Mouse (Mus musculus) midbrain, embryonic 14.5 days (tissue): ENCODE measurements around the gene Dusp9. TPM values are rescaled to one million over a fixed set of nuclear protein-coding genes. Genes with fewer than 3 reads are reported as not detected.
A peak's percentile ranks its signal among the peaks of the same experiment; 100 is the strongest.

Experiments used
- ATAC-seq: fragments of 200-750 bp; cut with Nextera tagmentation; 2 replicates; pipeline ENCODE4 v1.8.0; 2017; ENCODE audit warnings: moderate number of reproducible peaks, moderate library complexity; ENCODE audit not compliant: low FRiP score, low TSS enrichment
- DNase-seq: peaks from one replicate; pipeline ENCODE4 v3.0.0-alpha.2; 2015
- H3K27ac ChIP-seq: fragments of 300-500 bp; sonication (generic); replicated peaks from 2 replicates; pipeline ENCODE4 v1.5.1; 2014; ENCODE audit warnings: mild to moderate bottlenecking, low read depth, low read length, moderate library complexity
- H3K27me3 ChIP-seq: fragments of 300-500 bp; sonication (generic); 2 replicates; pipeline ENCODE4 v1.6.1; 2014; ENCODE audit warnings: low read length, control low read depth, mixed read lengths; ENCODE audit not compliant: control insufficient read depth, insufficient read depth
- H3K36me3 ChIP-seq: fragments of 300-500 bp; sonication (generic); 2 replicates; pipeline ENCODE4 v1.6.1; 2014; ENCODE audit warnings: low read length, control low read depth; ENCODE audit not compliant: control insufficient read depth, insufficient read depth
- H3K4me1 ChIP-seq: fragments of 300-500 bp; sonication (generic); 2 replicates; pipeline ENCODE4 v1.6.1; 2014; ENCODE audit warnings: mild to moderate bottlenecking, antibody characterized with exemption, low read length, control low read depth; ENCODE audit not compliant: control insufficient read depth, insufficient read depth
- H3K4me2 ChIP-seq: fragments of 300-500 bp; sonication (generic); 2 replicates; pipeline ENCODE4 v1.6.1; 2014; ENCODE audit warnings: mild to moderate bottlenecking, low read length, moderate library complexity
- H3K4me3 ChIP-seq: fragments of 300-500 bp; sonication (generic); replicated peaks from 2 replicates; pipeline ENCODE4 v1.5.1; 2014; ENCODE audit warnings: low read depth, low read length
- H3K9ac ChIP-seq: fragments of 300-500 bp; sonication (generic); replicated peaks from 2 replicates; pipeline ENCODE4 v1.6.1; 2014; ENCODE audit warnings: mild to moderate bottlenecking, low read length, moderate library complexity
- H3K9me3 ChIP-seq: fragments of 300-500 bp; sonication (generic); 2 replicates; pipeline ENCODE4 v1.6.1; 2016; ENCODE audit warnings: low read length, control low read depth, mixed read lengths; ENCODE audit not compliant: control insufficient read depth
- WGBS: fragments of 180-500 bp; shearing (Covaris S2); extraction: QIAGEN DNeasy Blood & Tissue Kit; methylation state at CpG from one replicate; pipeline ENCODE4 v1.1.7; 2014; 5-methylcytosine and 5-hydroxymethylcytosine counted together
- polyA plus RNA-seq: library from polyadenylated mRNA; unstranded; fragments of >200 nt; fragmentation: Nextera tagmentation; extraction: Ambion mirVana; gene quantifications from 2 replicates; pipeline ENCODE4 v1.2.1, GENCODE M21; 2014

Dusp9 gene
- polyA plus RNA-seq, 1 experiment from 2014 or later: 0.22 TPM

DNA sequence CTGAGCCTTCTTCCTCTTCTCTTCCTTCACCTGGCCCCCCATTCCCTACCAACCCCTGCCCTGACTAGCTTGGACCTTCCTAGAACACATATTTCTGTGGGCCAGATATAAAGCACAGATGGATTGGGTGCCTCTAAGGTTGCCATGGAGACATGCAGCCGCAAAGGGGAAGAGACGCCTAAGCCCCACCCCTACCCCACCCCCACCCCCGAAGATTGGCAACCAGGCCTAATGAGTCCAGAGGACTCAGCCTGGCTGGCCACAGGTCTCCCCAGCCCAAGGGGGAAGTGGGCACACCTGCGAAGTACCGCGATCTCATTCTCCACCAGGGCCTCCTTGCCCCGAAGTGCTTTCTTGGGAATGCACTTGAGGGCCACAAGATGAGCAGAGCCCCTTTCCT is 19.2 kb downstream of the Dusp9 start:
- H3K4me2 ChIP-seq: peak overlapping the region; percentile 57
- H3K36me3 ChIP-seq: no peaks in the 10 kb centered on the region
- no peak for ATAC-seq
- peak overlapping the region; percentile 48 for H3K4me3 ChIP-seq
- no peak overlapping the region for H3K9ac ChIP-seq
- 55% methylated on average over 6 of the region's 7 CpGs for WGBS
- H3K27ac ChIP-seq: no peak overlapping the region
- DNase-seq: peak; percentile 6
- no peaks in the 10 kb centered on the region for H3K9me3 ChIP-seq
- 0 out of 2 replicates have a peak, but pooled peaks cover 5% of the 10 kb centered on the region for H3K4me1 ChIP-seq
- H3K27me3 ChIP-seq: no peaks in the 10 kb centered on the region

DNA sequence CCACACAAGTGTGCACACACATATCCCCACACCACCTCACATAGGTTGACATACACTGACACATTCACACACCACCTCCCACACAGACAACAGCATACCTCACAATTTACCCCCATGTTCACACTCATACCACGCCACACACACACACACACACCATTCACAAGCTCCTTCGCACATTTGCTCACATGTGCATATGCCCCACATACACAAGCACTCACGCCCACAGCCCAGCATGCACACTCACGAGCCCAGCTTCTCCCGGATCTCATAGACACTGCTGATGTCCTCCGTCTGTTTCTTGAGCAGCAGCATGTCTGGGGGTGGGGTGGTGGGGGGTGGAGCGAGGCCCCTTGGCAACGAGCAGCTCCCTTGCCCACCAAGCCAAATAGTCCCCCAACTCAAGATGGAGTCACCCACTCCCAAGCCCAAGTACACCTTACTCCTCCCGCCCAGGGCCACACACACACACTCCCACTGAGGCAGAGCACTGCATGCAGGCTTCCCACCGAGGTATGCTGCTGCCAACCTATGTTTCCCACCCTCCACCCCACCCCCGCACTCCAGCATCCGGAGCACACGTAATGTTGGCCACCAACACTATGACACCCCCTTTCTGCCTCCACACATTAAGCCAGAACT is 19.8 kb downstream of the Dusp9 start:
- no peak for DNase-seq
- H3K36me3 ChIP-seq: no peaks in the 10 kb centered on the region
- H3K4me2 ChIP-seq: peak overlapping the region; percentile 57
- peak; percentile 16; the same call in 1 of the 2 replicates for ATAC-seq
- H3K9me3 ChIP-seq: no peaks in the 10 kb centered on the region
- peak overlapping the region; percentile 60 for H3K27ac ChIP-seq
- WGBS: 61% methylated on average over 13 of the region's 13 CpGs
- peak overlapping the region; percentile 49; the same call in 1 of the 2 replicates for H3K9ac ChIP-seq
- peak overlapping the region; percentile 48 for H3K4me3 ChIP-seq
- no peaks in the 10 kb centered on the region for H3K27me3 ChIP-seq
- H3K4me1 ChIP-seq: 0 out of 2 replicates have a peak, but pooled peaks cover 5% of the 10 kb centered on the region

DNA sequence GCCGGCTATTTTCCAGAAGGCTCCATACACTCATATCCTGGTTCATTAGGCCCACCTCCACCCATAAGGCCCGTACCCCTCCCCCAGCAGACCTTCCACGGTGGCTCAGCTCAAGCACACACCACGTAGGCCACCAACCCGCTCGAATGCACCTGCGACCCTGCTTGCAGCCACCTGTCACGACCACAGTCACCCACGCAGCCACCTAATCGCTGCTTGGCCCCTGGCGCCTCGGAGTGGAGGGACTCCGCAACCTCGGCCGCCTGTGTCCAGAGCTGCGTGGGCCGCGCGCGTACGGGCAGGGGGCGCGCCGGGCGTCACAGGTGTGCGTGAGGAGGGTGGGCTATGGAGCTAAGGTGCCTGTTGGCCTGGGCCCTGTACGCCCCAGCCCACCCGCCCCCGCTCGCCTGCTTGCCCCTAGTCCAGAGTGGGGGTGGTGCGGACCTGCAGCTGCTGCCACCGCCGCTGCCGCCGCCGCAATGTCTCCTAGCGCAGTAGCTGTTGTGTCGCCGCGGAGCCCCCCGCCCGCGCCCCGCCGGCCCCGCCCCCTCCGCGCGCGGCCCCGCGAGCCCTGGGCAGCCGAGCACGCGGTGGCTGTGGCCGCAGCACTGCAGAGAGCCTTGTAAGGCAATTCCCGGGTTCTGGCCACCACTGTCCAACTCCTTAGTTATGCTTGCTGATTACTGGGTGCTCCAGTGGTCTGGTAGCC is 20.5 kb downstream of the Dusp9 start, which contains the start of gene Pnck:
Pnck (minus strand) TSS at position 543 of the 709 bp plus-strand sequence.
- 0 out of 2 replicates have a peak, but pooled peaks cover 5% of the 10 kb centered on the region for H3K4me1 ChIP-seq
- H3K36me3 ChIP-seq: no peaks in the 10 kb centered on the region
- peak within 1 kb of the TSS; percentile 60 for H3K27ac ChIP-seq
- 27% methylated on average over 47 of the region's 57 CpGs for WGBS
- H3K9me3 ChIP-seq: no peaks in the 10 kb centered on the region
- H3K9ac ChIP-seq: peak within 1 kb of the TSS; percentile 49
- H3K4me3 ChIP-seq: peak within 1 kb of the TSS; percentile 48
- DNase-seq (peak; percentile 74), ATAC-seq (peak; percentile 74)
- H3K27me3 ChIP-seq: no peaks in the 10 kb centered on the region
- peak within 1 kb of the TSS; percentile 57 for H3K4me2 ChIP-seq

DNA sequence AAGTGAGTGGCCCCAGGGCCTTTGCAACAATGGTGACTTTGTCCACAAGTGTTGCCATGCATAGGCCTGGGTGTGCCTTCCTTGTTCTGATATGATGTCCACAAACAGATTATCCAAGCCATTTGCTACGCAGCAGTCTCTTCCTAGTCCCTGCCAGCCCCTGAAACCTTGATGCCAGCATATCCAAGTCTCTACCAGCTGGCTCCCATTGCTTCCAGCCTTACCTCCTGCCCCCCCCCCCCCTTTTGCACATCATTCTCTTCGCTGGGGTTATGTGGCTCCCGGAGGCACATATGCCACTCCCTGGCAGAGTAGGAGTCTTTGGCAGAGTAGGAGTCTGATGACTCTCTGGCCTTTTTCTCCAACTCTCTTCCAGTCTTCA is 21.1 kb downstream of the Dusp9 start:
- Histone ChIP-seq H3K9me3 (no peaks in the 10 kb centered on the region), H3K9ac (peak overlapping the region; percentile 49; the same call in 1 of the 2 replicates), H3K4me1 (0 out of 2 replicates have a peak, but pooled peaks cover 5% of the 10 kb centered on the region), H3K4me3 (peak overlapping the region; percentile 48), H3K27ac (peak overlapping the region; percentile 60; the same call in 1 of the 2 replicates), H3K4me2 (peak overlapping the region; percentile 57), H3K36me3 (no peaks in the 10 kb centered on the region), H3K27me3 (no peaks in the 10 kb centered on the region)
- 65% methylated on average over 3 of the region's 3 CpGs for WGBS
- DNase-seq: no peak
- peak; percentile 11; the same call in 1 of the 2 replicates for ATAC-seq

DNA sequence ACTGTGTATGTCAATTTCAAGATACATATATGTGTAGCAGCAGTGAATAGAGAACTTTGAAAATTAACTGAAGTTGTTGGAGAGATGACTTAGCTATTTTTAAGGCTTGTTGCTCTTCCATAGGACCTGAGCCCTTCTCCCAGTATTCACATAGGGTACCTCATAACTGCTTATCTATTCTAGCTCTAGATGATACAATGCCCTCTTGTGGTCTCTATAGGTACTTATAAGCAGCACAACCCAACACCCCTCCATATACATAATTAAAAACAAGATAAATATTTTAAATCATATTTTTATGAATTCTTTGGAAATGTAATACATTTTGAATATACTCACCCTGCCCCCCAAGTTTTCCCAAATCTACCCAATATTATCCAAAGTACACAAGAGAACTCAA is 23.9 kb downstream of the Dusp9 start:
- H3K9ac ChIP-seq: no peak overlapping the region
- H3K4me2 ChIP-seq: no peak overlapping the region
- ATAC-seq: no peak
- H3K4me3 ChIP-seq: no peak overlapping the region
- no peak overlapping the region for H3K27ac ChIP-seq
- H3K9me3 ChIP-seq: no peaks in the 10 kb centered on the region
- peak; percentile 57 for DNase-seq
- 0 out of 2 replicates have a peak, but pooled peaks cover 5% of the 10 kb centered on the region for H3K4me1 ChIP-seq
- H3K27me3 ChIP-seq: no peaks in the 10 kb centered on the region
- no peaks in the 10 kb centered on the region for H3K36me3 ChIP-seq

DNA sequence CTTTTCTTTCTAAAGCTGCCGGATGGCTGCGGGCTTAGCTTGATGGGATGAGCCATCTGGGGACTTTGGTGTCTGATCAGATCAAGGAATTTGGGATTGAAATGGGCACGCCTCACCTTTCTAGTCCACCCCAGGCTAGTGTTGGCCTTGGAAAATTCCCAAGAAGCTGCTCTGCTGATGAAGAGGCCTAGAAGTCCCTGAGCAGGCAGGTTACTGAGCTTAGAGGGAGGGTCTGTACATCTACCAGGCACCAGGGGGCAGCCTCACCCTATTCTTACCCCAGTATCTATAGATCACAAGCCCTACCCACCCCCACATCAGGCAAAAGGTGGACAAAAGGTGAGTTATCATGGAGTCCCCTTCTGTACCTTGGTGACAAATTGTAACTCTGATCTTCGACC is 32.8 kb downstream of the Dusp9 start:
- Histone ChIP-seq H3K4me2 (no peak overlapping the region), H3K4me1 (peaks cover 3% of the 10 kb centered on the region; the same call in 1 of the 2 replicates), H3K27ac (no peak overlapping the region), H3K36me3 (0 out of 2 replicates have a peak, but pooled peaks cover 3% of the 10 kb centered on the region), H3K9me3 (no peaks in the 10 kb centered on the region), H3K27me3 (no peaks in the 10 kb centered on the region), H3K4me3 (no peak overlapping the region), H3K9ac (no peak overlapping the region)
- DNase-seq (peak; percentile 68), ATAC-seq (peak; percentile 51; the same call in 1 of the 2 replicates)
- WGBS: 59% methylated on average over 4 of the region's 4 CpGs

DNA sequence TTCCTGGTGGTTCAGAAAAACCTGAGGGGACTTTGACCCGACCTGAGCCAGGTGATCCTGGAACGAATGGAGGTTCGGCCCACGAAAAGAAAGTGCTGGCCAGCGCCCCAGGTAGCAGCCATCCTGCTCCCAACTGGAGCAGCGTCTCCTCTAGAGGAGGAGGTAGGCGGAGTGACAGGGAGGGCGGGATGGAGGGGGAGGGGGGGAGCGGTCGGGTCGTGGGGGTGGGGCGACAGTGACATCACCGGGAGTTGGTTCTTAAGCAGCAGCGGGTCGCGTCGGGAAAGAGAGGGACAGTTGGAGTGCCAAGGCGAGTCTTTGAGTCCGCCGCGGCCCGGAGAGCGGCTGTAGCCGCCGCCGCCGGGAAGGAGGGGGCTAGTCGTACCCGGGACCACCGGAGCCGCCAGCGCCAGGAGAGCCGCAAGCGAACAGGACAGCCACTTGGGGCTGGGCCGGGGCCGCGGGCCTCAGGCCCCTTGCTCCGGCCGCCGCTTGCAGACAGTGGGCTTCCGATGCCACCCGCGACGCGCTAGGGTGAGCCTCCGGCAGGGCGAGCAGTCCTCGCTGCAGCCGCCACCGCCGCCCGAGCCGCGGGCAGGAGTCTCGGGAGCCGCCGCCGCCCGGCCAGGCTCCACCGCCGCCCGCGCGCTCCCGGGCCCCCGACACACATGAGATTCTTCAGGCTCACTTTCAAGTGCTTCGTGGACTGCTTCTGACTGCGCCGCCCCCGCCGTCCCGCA is 33.8 kb downstream of the Dusp9 start, which contains the start of gene Slc6a8:
Slc6a8 (plus strand) TSS at position 272 of the 740 bp plus-strand sequence.
- DNase-seq (peak; percentile 85), ATAC-seq (peak; percentile 71)
- Histone ChIP-seq H3K4me1 (peaks cover 3% of the 10 kb centered on the region; the same call in 1 of the 2 replicates), H3K9ac (peak within 1 kb of the TSS; percentile 67), H3K36me3 (0 out of 2 replicates have a peak, but pooled peaks cover 3% of the 10 kb centered on the region), H3K9me3 (no peaks in the 10 kb centered on the region), H3K27ac (peak within 1 kb of the TSS; percentile 60), H3K4me2 (peak within 1 kb of the TSS; percentile 68), H3K27me3 (no peaks in the 10 kb centered on the region), H3K4me3 (peak within 1 kb of the TSS; percentile 53)
- WGBS: 21% methylated on average over 50 of the region's 72 CpGs

DNA sequence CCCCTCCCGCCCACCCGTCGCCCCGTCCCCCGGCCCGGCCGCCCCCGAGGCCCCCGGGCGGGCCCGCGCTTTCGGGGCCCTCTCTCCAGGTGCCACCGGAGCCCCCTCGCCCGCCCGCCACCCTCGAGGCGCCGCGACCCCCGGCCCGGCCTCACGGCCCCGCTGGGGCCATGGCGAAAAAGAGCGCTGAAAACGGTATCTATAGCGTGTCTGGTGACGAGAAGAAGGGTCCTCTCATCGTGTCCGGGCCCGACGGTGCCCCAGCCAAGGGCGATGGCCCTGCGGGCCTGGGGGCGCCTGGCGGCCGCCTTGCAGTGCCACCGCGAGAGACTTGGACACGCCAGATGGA is 34.4 kb downstream of the Dusp9 start:
- H3K27me3 ChIP-seq: no peaks in the 10 kb centered on the region
- H3K9ac ChIP-seq: peak overlapping the region; percentile 67
- ATAC-seq (peak; percentile 3; the same call in 1 of the 2 replicates), DNase-seq (peak; percentile 25)
- H3K36me3 ChIP-seq: 0 out of 2 replicates have a peak, but pooled peaks cover 3% of the 10 kb centered on the region
- H3K27ac ChIP-seq: peak overlapping the region; percentile 60; the same call in 1 of the 2 replicates
- H3K4me2 ChIP-seq: peak overlapping the region; percentile 68
- no peaks in the 10 kb centered on the region for H3K9me3 ChIP-seq
- 33% methylated on average over 26 of the region's 42 CpGs for WGBS
- H3K4me1 ChIP-seq: peaks cover 3% of the 10 kb centered on the region; the same call in 1 of the 2 replicates
- peak overlapping the region; percentile 53 for H3K4me3 ChIP-seq
